Mouse (Mus musculus): Measurements from ENCODE around the gene Tead1.

DNA sequence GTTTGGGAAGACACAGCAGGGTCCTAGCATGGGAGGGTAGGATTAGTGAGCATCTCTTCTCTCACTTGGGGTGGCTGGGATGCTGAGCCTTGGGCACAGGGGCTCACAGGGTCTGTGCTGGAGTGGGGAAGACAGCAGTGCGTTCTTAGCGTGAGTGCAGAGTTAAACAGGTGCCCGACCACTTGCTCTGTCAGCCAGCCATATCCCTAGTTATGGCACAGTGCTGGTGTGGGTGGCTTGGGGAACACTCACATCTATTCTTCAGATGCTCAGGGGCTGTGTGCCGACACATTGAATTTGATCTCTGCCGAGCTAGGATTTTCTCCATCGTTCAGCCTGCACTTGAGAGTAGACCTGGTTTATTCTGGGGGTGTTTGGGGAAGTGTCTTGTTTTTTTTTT lies 92.3 kb downstream of the Tead1 start:
- TF ChIP-seq POLR2A (IDR thresholded peaks at IDR 0.05; ENCODE audit: low read depth, low read length) = no peak
- no peak for TF ChIP-seq CTCF (IDR thresholded peaks at IDR 0.05; ENCODE audit: extremely low read depth, insufficient read depth, insufficient read length, insufficient replicate concordance)
